Mouse (Mus musculus) heart, embryonic 14.5 days (tissue): ENCODE measurements around the gene Gnb3. TPM values are rescaled to one million over a fixed set of nuclear protein-coding genes. Genes with fewer than 3 reads are reported as not detected.
A peak's percentile ranks its signal among the peaks of the same experiment; 100 is the strongest.
"Not testable (repeated sequence)": the region's sequence is repeated elsewhere in the genome, so short reads cannot be mapped to it uniquely, and the experiment has no call there.

Source experiments
- ATAC-seq: fragments of 200-750 bp; cut with Nextera tagmentation; 2 replicates; pipeline ENCODE4 v1.8.0; 2017; ENCODE audit warnings: low read depth, moderate TSS enrichment; ENCODE audit not compliant: insufficient number of reproducible peaks, insufficient read depth, low FRiP score
- H3K27ac ChIP-seq, 2 experiments: fragments of 200-500 bp in 1 of 2; fragments of 300-500 bp in 1 of 2; sonication (generic) in 1 of 2; replicated peaks in 1 of 2; 2 replicates each; pipeline ENCODE4 v1.5.1; 2012 to 2014; ENCODE audit warnings: low read depth in 2 of 2, low read length in 2 of 2, control low read depth in 1 of 2, mild to moderate bottlenecking in 1 of 2, mixed read lengths in 1 of 2; ENCODE audit not compliant: control insufficient read depth in 1 of 2, insufficient read depth in 1 of 2
- H3K27me3 ChIP-seq: fragments of 300-500 bp; sonication (generic); 2 replicates; pipeline ENCODE4 v1.6.1; 2014; ENCODE audit warnings: mild to moderate bottlenecking, low read length, control low read depth; ENCODE audit not compliant: control insufficient read depth, insufficient read depth
- H3K36me3 ChIP-seq: fragments of 300-500 bp; sonication (generic); 2 replicates; pipeline ENCODE4 v1.6.1; 2014; ENCODE audit warnings: mild to moderate bottlenecking, control low read depth, low read length, mixed read lengths; ENCODE audit not compliant: control insufficient read depth, insufficient read depth
- H3K4me1 ChIP-seq, 2 experiments: fragments of 200-500 bp in 1 of 2; fragments of 300-500 bp in 1 of 2; sonication (generic) in 1 of 2; 2 replicates each; pipeline ENCODE4 v1.6.1; 2012 to 2014; ENCODE audit warnings: low read length in 2 of 2, control low read depth in 1 of 2, mixed read lengths in 1 of 2; ENCODE audit not compliant: control insufficient read depth in 2 of 2, insufficient read depth in 2 of 2
- H3K4me2 ChIP-seq: fragments of 300-500 bp; sonication (generic); 2 replicates; pipeline ENCODE4 v1.6.1; 2014; ENCODE audit warnings: mild to moderate bottlenecking, low read length
- H3K4me3 ChIP-seq, 2 experiments: fragments of 200-500 bp in 1 of 2; fragments of 300-500 bp in 1 of 2; sonication (generic) in 1 of 2; 2 replicates each; pipeline ENCODE4 v1.5.1; 2012 to 2014; ENCODE audit warnings: low read length in 2 of 2, mild to moderate bottlenecking in 2 of 2, control low read depth in 1 of 2, low read depth in 1 of 2, moderate library complexity in 1 of 2; ENCODE audit not compliant: control insufficient read depth in 1 of 2, insufficient read depth in 1 of 2
- H3K9ac ChIP-seq: fragments of 300-500 bp; sonication (generic); 2 replicates; pipeline ENCODE4 v1.6.1; 2014; ENCODE audit warnings: mild to moderate bottlenecking, low read length
- H3K9me3 ChIP-seq: fragments of 300-500 bp; sonication (generic); 2 replicates; pipeline ENCODE4 v1.6.1; 2016; ENCODE audit warnings: low read length, control low read depth; ENCODE audit not compliant: control insufficient read depth
- WGBS: fragments of 180-500 bp; shearing (Covaris S2); extraction: QIAGEN DNeasy Blood & Tissue Kit; methylation state at CpG from one replicate; pipeline ENCODE4 v1.1.7; 2014; 5-methylcytosine and 5-hydroxymethylcytosine counted together
- polyA plus RNA-seq: library from polyadenylated mRNA; unstranded; fragments of >200 nt; fragmentation: Nextera tagmentation; extraction: Ambion mirVana; gene quantifications from 2 replicates; pipeline ENCODE4 v1.2.1, GENCODE M21; 2014

The Gnb3 gene
- polyA plus RNA-seq, 1 experiment from 2014 or later = 6.7 TPM

DNA sequence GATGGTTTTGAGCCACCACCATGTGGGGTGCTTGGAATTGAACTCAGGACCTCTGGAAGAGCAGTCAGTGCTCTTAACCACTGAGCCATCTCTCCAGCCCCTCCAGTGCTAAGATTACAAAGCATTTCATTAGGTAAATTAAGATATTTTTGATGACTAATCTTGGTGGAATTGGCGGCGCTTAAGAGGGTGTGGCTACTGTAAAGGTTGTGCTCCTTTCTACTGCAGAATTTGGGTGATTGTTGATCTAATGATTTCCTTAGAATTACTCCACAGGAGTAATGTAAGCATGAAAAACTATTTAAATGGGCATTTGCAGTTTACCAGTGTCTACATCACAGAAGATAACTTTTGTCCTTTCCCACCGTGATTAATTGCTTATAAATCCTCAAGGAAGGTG lies 35.7 kb downstream of the Gnb3 start:
- H3K9me3 ChIP-seq = no peaks in the 10 kb centered on the region
- no peak overlapping the region for H3K9ac ChIP-seq
- H3K27ac ChIP-seq = no peak overlapping the region
- H3K4me3 ChIP-seq = no peak overlapping the region
- no peak for ATAC-seq
- no peaks in the 10 kb centered on the region for H3K36me3 ChIP-seq
- H3K4me2 ChIP-seq = no peak overlapping the region
- 85% methylated on average over 3 of the region's 3 CpGs for WGBS
- no peaks in the 10 kb centered on the region for H3K27me3 ChIP-seq
- peaks cover 9 to 27% of the 10 kb centered on the region in 2 experiments for H3K4me1 ChIP-seq

DNA sequence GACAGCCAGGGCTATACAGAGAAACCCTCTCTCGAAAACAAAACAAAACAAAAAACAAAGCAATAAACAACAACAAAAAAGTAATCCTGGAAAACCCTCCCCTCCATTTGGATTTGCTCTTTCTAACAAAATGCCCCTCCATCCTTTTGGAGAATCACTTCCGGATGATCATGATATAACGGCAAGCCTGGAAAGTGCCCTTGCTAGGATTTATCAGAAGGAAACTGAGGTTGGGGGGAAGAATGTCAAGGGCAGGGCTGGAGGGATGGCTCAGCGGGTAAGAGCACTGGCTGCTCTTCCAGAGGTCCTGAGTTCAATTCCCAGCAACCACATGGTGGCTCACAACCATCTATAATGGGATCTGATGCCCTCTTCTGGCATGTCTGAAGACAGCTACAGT lies 36.4 kb downstream of the Gnb3 start:
- not testable (repeated sequence) for H3K4me3 ChIP-seq, H3K36me3 ChIP-seq, ATAC-seq, H3K4me2 ChIP-seq, H3K27ac ChIP-seq, H3K27me3 ChIP-seq, H3K9me3 ChIP-seq, H3K9ac ChIP-seq
- 93% methylated on average over 4 of the region's 4 CpGs for WGBS
- peaks cover 9 to 27% of the 10 kb centered on the region in 2 experiments for H3K4me1 ChIP-seq

DNA sequence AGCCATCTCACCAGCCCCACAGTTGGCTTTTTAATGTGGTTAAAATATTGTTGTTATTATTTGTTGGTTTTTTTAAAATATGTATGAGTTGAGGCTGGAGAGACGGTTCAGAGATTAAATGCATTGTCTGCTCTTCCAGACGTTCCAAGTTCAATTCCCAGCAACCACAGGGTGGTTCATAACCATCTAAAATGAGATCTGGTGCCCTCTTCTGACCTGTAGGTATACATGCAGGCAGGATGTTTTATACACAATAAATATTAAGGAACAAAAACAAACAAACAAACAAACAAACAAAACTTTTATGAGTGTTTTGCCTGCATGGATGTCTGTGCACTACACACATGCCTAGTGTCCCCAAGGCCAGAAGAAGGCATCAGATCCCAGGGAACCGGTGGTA lies 37.0 kb downstream of the Gnb3 start:
- Histone ChIP-seq H3K9ac (no peak overlapping the region), H3K4me3 (no peak overlapping the region), H3K4me1 (peaks cover 7 to 23% of the 10 kb centered on the region in 2 experiments), H3K27ac (no peak overlapping the region), H3K9me3 (no peaks in the 10 kb centered on the region), H3K36me3 (no peaks in the 10 kb centered on the region), H3K4me2 (no peak overlapping the region), H3K27me3 (no peaks in the 10 kb centered on the region)
- no peak for ATAC-seq
- 81% methylated on average over 3 of the region's 3 CpGs for WGBS

DNA sequence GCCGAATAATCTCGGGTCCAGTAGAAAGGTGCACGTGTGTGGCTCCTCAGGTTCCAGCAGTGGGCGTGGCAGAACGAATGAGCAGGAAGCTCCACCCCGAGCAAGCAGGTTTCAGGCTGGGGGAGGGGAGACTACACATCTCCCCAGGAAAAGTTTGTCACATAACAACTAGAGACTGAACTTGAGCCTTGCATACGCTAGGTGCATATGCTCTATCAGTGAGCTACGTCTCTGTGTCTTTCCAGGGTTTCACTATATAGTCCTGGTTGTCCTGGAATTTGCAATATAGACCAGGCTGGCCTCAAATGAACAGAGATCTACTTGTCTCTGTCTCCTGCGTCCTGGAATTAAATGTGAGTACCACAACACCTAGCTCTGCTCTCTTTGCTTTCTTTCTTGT lies 37.7 kb downstream of the Gnb3 start:
- H3K36me3 ChIP-seq, H3K27me3 ChIP-seq, H3K27ac ChIP-seq, H3K9me3 ChIP-seq, H3K9ac ChIP-seq, ATAC-seq: not testable (repeated sequence)
- 25% methylated on average over 4 of the region's 9 CpGs for WGBS
- Histone ChIP-seq H3K4me3 (peak overlapping the region in 1 of 2 experiments; percentile 16; a peak in 2 of 4 replicates), H3K4me2 (peak overlapping the region; percentile 51), H3K4me1 (peaks cover 5 to 16% of the 10 kb centered on the region in 2 experiments)

DNA sequence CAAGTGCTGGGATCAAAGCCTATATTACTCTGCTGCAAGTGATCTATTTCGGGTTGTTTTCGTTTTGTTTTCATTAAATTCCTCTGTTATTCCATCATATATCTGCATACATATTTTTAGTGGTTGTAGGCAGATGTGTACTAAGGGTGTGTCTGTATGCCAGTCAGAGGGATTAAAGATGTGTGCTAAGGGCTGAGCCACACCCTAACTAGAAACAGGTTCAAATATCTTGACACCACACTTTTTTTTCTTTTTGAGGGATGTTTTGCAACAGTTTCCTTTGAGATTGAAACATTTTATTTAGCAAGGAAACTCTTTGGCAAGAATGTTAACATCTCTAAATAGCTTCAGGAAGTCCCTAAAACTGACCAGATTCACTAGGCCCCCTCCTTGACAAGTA lies 43.9 kb downstream of the Gnb3 start:
- WGBS = 78% methylated on average over 2 of the region's 2 CpGs
- no peak overlapping the region for H3K4me2 ChIP-seq
- no peaks in the 10 kb centered on the region for H3K4me1 ChIP-seq
- no peaks in the 10 kb centered on the region for H3K27me3 ChIP-seq
- no peak overlapping the region for H3K27ac ChIP-seq
- H3K9me3 ChIP-seq = no peaks in the 10 kb centered on the region
- no peak overlapping the region for H3K9ac ChIP-seq
- no peak for ATAC-seq
- no peaks in the 10 kb centered on the region for H3K36me3 ChIP-seq
- H3K4me3 ChIP-seq = no peak overlapping the region

DNA sequence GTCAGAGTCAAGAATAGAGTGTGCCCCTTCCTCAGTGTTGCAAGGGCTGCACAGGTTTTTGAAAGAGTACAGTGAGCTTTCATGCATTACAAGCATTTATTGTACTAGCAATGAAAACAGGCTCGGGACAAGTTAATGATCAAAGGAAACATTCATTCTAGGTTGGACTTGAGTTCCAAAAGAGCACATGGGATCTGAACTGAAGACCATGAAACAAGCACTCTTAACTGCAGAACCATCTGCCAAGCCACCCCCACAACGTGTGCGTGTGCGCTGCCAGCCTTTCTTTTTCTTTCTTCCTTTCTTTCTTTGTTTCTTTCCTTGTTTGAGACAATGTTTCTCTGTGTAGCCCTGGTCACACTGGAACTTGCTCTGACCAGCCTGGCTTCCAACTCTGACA lies 44.3 kb downstream of the Gnb3 start:
- ATAC-seq = no peak
- Histone ChIP-seq H3K27me3 (no peaks in the 10 kb centered on the region), H3K4me1 (no peaks in the 10 kb centered on the region), H3K4me2 (no peak overlapping the region), H3K9ac (no peak overlapping the region), H3K36me3 (no peaks in the 10 kb centered on the region), H3K27ac (no peak overlapping the region), H3K4me3 (no peak overlapping the region), H3K9me3 (no peaks in the 10 kb centered on the region)
- WGBS = 80% methylated on average over 4 of the region's 4 CpGs

DNA sequence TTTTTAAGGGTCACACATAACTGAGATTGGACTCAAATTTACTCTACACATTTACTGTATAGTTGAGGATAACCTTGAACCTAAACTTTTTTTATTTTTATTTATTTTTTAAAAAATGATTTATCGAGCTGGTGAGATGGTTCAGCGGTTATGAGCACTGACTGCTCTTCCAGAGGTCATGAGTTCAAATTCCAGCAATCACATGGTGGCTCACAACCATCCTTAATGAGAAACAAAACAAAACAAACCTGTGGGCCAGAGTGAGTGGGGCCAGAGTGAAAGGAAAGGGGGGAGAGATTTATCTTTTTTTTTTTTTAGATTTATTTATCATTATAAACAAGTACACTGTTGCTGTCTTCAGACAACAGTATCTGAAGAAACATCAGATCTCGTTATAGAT lies 48.2 kb downstream of the Gnb3 start:
- WGBS = 76% methylated on average over 3 of the region's 3 CpGs
- Histone ChIP-seq H3K4me2 (no peak overlapping the region), H3K4me3 (no peak overlapping the region), H3K36me3 (no peaks in the 10 kb centered on the region), H3K27me3 (no peaks in the 10 kb centered on the region), H3K27ac (no peak overlapping the region), H3K4me1 (no peaks in the 10 kb centered on the region), H3K9me3 (no peaks in the 10 kb centered on the region), H3K9ac (no peak overlapping the region)
- no peak for ATAC-seq

DNA sequence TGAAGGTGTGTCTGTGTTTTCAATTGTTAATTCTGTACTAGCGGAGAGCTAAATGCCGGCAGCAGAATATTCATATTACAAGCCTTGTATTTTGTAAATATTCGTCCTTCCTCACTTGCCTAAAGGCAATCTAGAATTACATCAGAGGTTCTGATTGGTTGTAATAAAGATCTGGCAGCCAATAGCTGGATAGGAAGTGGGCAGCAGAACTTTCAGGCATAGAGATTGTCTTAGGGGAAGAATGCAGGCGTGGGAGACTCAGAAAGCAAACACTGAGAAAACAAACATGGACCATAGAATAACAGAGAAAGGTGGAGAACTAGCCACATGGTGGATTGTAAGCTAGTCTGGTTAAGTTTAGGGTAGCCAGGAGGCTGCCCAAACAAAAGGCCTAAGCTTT lies 50.0 kb downstream of the Gnb3 start:
- no peaks in the 10 kb centered on the region for H3K36me3 ChIP-seq
- 65% methylated on average over 4 of the region's 4 CpGs for WGBS
- no peaks in the 10 kb centered on the region for H3K9me3 ChIP-seq
- no peak for ATAC-seq
- H3K27ac ChIP-seq = no peak overlapping the region
- no peaks in the 10 kb centered on the region for H3K4me1 ChIP-seq
- no peak overlapping the region for H3K4me2 ChIP-seq
- no peaks in the 10 kb centered on the region for H3K27me3 ChIP-seq
- no peak overlapping the region for H3K4me3 ChIP-seq
- no peak overlapping the region for H3K9ac ChIP-seq
